10 mouse cellular contexts compared by ENCODE assay signal in the genomic region with DNA sequence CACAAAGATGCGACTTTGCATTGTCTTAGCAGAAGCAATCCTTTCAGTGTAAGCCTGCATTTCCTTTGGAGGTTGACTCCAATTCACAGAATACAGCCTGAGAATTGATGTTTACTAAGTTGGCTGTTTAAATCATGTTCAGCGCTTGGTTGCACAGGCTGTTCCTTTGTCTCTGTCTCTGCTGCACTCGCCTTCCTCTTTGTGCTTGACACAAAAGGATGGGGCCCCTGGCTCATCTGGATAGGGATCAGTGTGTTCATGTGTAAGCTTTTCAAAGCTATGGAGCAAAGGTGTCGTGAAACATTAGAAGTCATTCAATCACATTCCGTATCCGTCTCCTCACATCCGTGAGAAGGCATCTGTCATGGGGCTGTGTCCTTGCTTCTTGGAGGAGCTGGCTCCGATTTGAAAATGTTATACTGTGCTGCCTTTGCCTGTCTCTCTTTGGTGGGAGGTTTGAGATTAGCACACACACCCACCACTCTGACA.
DNase-seq lines count a peak whose midpoint lies in the region; ATAC-seq and TF ChIP-seq lines count a peak whose summit lies in the region.
"Had no signal": no experiment of that assay in that cellular context is flagged by ENCODE, and none has a peak within 500 bp of the region (broad histone marks: within the 10 kb centered on the region; RNA-seq: fewer than 3 reads in every experiment).

No protein-coding gene starts in this region.

- H3K4me2 ChIP-seq in lung, embryonic 14.5 days = no peak overlapping the region
- peak overlapping the region; percentile 31 for H3K4me2 ChIP-seq in hindbrain, embryonic 12.5 days (replicated peaks)
- peak overlapping the region; percentile 42 for H3K4me2 ChIP-seq in neural tube, embryonic 13.5 days
- H3K4me2 ChIP-seq: limb, embryonic 13.5 days had no signal

- DNase-seq in cerebellum, postnatal 10 days = peak; percentile 16 to 34
- no peak for DNase-seq in cerebellum, adult 2 months
- no peak for DNase-seq in lung, embryonic 14.5 days
- no peak for DNase-seq in lung, postnatal 14 days
- no peak for DNase-seq in thymus, postnatal 4 days

- no peak overlapping the region for H3K27ac ChIP-seq in cerebellum, adult 2 months (ENCODE audit: insufficient read depth, low read length)
- H3K27ac ChIP-seq in lung, embryonic 14.5 days (ENCODE audit: low read depth) = no peak overlapping the region
- H3K27ac ChIP-seq in hindbrain, embryonic 12.5 days = peak overlapping the region; percentile 72
- peak overlapping the region; percentile 89 for H3K27ac ChIP-seq in neural tube, embryonic 13.5 days (replicated peaks)
- H3K27ac ChIP-seq: limb, embryonic 13.5 days had no signal

- peaks cover 24% of the 10 kb centered on the region; the same call in 1 of the 2 replicates for H3K4me1 ChIP-seq in cerebellum, adult 2 months (ENCODE audit: control insufficient read depth, insufficient read depth, low read length)
- no peaks in the 10 kb centered on the region for H3K4me1 ChIP-seq in lung, embryonic 14.5 days (ENCODE audit: insufficient read depth)
- peaks cover 12% of the 10 kb centered on the region for H3K4me1 ChIP-seq in hindbrain, embryonic 12.5 days
- H3K4me1 ChIP-seq in neural tube, embryonic 13.5 days (replicated peaks) = peaks cover 13% of the 10 kb centered on the region

- H3K9me3 ChIP-seq in lung, embryonic 14.5 days (ENCODE audit: low read depth, low read length) = no peaks in the 10 kb centered on the region
- no peaks in the 10 kb centered on the region for H3K9me3 ChIP-seq in hindbrain, embryonic 12.5 days (replicated peaks)
- H3K9me3 ChIP-seq in neural tube, embryonic 13.5 days = no peaks in the 10 kb centered on the region
- H3K9me3 ChIP-seq: limb, embryonic 13.5 days had no signal

- TF ChIP-seq POLR2A in cerebellum, adult 2 months (IDR thresholded peaks at IDR 0.05; ENCODE audit: borderline replicate concordance, insufficient read depth, low read length) = no peak

- no peak overlapping the region for H3K9ac ChIP-seq in lung, embryonic 14.5 days
- peak overlapping the region; percentile 9; the same call in 1 of the 2 replicates for H3K9ac ChIP-seq in hindbrain, embryonic 12.5 days
- peak overlapping the region; percentile 54 for H3K9ac ChIP-seq in neural tube, embryonic 13.5 days
- H3K9ac ChIP-seq: limb, embryonic 13.5 days had no signal

- no peak overlapping the region for H3K4me3 ChIP-seq in cerebellum, adult 2 months (replicated peaks; ENCODE audit: insufficient read depth, low read depth, low read length)
- H3K4me3 ChIP-seq in lung, embryonic 14.5 days (ENCODE audit: low read depth, low read length) = no peak overlapping the region
- H3K4me3 ChIP-seq in hindbrain, embryonic 12.5 days = no peak overlapping the region
- H3K4me3 ChIP-seq in neural tube, embryonic 13.5 days = no peak overlapping the region
- H3K4me3 ChIP-seq: limb, embryonic 13.5 days had no signal

- peak; percentile 36; the same call in 1 of the 2 replicates for ATAC-seq in lung, embryonic 14.5 days (ENCODE audit: insufficient read depth)
- ATAC-seq in hindbrain, embryonic 12.5 days (ENCODE audit: low FRiP score) = peak; percentile 80
- ATAC-seq in neural tube, embryonic 13.5 days (ENCODE audit: low read depth) = peak; percentile 80
- no peak for ATAC-seq in erythroid progenitor cell, adult 5-6 weeks (replicated peaks; ENCODE audit: low FRiP score, poor library complexity, severe bottlenecking)
- ATAC-seq: Patski had no signal

- H3K27me3 ChIP-seq in cerebellum, adult 2 months (ENCODE audit: control insufficient read depth, insufficient read depth, low read length) = no peaks in the 10 kb centered on the region
- no peaks in the 10 kb centered on the region for H3K27me3 ChIP-seq in lung, embryonic 14.5 days (ENCODE audit: insufficient read depth, low read length)
- H3K27me3 ChIP-seq in hindbrain, embryonic 12.5 days = no peaks in the 10 kb centered on the region
- no peaks in the 10 kb centered on the region for H3K27me3 ChIP-seq in neural tube, embryonic 13.5 days
- H3K27me3 ChIP-seq: limb, embryonic 13.5 days; Patski had no signal

- TF ChIP-seq CTCF in cerebellum, adult 2 months (IDR thresholded peaks at IDR 0.05; ENCODE audit: borderline replicate concordance, insufficient read depth, low read depth, low read length) = no peak
- no peak for TF ChIP-seq CTCF in lung, embryonic 14.5 days (IDR thresholded peaks at IDR 0.05; ENCODE audit: low read depth)

- no peaks in the 10 kb centered on the region for H3K36me3 ChIP-seq in lung, embryonic 14.5 days (ENCODE audit: insufficient read depth)
- H3K36me3 ChIP-seq in hindbrain, embryonic 12.5 days = no peaks in the 10 kb centered on the region
- no peaks in the 10 kb centered on the region for H3K36me3 ChIP-seq in neural tube, embryonic 13.5 days
- H3K36me3 ChIP-seq: limb, embryonic 13.5 days had no signal

- 60% methylated on average over 8 of the region's 8 CpGs for WGBS in cerebellum, adult 2 months
- 54% methylated on average over 8 of the region's 8 CpGs for WGBS in lung, embryonic 14.5 days
- 25% methylated on average over 8 of the region's 8 CpGs for WGBS in hindbrain, embryonic 12.5 days
- 19% methylated on average over 8 of the region's 8 CpGs for WGBS in neural tube, embryonic 13.5 days

Comparison
In these comparisons a context has a peak if more than half of its experiments do, and no peak if none do; other contexts are left out.
1. DNase-seq: peak in cerebellum, postnatal 10 days (2 of 2); none in cerebellum, adult 2 months (0 of 2), lung, embryonic 14.5 days (single experiment), lung, postnatal 14 days (single experiment) and thymus, postnatal 4 days (single experiment).
2. H3K27ac ChIP-seq: peak in hindbrain, embryonic 12.5 days (single experiment) and neural tube, embryonic 13.5 days (single experiment); none in cerebellum, adult 2 months (single experiment) and lung, embryonic 14.5 days (single experiment).